Mouse (Mus musculus): ENCODE results near the gene Mal.

The Mal gene

DNA sequence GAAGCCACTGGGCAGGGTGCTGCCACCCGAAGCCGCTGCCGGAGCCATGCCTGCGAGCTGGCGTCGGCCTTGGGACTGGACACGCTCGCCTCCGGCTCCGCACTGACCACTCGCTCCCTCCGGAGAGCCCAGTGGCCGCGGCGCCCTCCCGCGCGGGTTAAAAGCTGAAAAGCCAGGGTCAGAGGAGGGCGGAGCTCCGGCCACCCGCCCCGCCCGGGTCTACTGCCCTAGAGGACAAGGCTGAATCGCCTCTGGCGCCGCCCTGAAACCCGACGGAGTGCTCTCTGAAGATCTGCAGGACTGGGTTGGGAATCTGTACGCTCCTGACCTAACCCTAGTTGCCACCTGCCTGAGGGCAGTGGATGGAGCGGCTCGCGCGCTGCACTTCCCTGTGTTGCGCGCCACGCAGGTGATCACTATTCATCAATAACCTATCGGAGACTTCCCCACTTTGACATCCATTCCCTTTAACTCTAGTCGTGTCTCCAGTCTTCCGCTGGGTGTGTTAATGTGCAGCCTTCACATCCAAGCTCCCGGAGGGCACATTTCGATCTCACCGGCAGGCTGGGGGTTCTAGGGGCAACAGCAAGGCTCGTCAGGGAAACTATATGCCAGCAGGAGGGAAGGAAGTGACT is at the start of gene Mal:
Gene Mal, minus strand, starts transcription at position 610 of the 635 bp plus-strand sequence.
- peak; percentile 71 for DNase-seq (ENCODE audit: low read depth, low spot score)

DNA sequence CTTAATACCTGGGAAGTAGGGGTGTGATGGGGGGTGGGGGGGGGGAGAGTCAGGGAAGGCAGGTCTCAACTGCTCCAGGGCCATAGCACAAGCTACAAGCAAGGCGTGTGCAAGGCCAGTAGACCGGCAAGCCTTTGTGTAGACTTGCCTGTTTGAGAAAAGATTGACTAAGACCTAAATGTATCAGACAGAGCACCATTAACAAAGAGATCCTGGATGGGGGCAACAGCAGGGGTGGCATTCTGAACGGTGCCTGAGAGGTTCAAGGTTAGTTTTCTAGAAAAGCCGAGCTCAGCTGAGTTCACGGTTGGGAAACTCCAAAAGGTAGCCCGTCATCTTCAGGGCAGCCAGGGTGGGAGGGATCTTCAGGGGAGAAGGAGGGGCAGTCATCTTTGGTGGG is 48.8 kb upstream of the Mal start:
- no peak for DNase-seq (ENCODE audit: low read depth, low spot score)

DNA sequence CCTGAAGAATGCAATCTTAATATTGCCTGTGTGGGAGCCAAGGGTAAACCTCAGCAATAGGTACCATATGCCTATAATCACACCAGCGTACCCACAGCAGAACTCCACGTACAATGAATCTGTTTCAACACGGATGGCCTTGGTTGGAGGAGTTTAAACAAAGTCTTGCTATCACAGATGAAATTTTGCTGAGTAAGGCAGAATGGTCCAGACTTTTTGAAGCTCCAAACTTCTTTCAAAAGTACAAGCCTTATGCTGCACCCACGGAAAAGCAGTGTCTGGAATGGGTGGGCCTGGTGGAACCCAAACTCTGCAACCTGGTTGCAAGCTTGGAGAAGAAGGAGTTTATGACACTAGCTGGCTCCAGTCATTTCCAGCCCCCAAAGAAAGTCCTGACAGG is 32.7 kb upstream of the Mal start:
- DNase-seq (ENCODE audit: low read depth, low spot score) = no peak

DNA sequence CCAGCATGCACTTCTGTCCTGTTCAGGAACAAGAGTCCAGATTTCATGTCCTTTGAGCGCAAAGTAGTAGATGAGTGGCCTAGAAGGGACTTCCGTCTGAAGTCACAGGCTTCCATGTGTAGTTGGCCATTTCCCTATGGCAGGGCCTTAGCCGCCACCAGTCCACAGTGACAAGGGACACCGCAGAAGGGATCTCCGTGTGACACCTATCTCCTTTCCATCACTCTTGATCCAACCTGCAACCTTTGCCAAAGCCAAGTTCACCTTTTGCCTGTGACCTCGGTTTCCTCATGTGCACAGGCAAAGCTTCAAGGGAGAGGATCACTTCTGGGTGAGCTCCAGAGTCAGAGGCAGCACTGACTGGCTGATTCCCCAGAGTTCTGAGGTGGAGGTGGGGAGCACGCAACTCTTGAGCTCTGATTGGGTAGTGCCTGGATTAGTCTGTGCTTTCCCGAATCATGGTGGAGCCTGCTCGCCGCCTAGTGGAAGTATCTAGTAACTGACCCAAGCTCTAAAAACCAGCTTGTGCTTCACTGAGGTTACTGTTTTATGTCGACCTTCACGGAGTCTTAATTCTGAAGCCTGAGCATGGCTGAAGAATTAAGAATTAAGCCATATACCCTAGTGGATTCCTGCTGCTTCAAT is 27.3 kb upstream of the Mal start:
- DNase-seq (ENCODE audit: low read depth, low spot score) = peak; percentile 90

DNA sequence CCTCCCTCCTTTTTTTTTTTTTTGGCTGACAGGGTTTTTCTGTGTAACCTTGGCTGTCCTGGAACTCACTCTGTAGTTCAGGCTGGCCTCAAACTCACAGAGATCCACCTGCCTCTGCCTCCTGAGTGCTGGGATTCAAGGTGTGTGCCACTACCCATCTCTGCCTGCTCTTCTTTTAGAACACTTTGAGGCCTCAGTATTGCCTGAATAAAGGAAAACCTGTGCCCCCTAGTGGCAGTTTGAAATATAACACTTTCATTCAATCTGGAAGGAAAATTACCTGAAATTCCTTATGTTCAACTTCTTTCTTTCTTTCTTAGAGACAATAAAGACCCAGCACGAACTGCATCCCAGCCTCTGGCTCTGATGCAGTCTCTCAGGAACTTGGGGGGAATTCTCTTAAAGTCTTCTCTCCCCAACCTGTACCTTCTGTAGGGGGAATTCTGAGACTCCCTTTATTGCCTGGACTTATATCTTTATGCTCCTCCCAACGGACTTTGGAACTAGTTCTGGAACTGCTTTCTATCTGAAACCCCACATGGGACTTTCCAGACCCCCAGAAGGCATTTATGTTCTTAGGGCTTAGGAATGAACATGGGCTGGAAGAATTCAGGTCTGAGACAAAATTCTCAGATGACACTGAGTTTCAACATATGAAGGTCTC is 11.5 kb upstream of the Mal start:
- DNase-seq (ENCODE audit: low read depth, low spot score) = peak; percentile 56

DNA sequence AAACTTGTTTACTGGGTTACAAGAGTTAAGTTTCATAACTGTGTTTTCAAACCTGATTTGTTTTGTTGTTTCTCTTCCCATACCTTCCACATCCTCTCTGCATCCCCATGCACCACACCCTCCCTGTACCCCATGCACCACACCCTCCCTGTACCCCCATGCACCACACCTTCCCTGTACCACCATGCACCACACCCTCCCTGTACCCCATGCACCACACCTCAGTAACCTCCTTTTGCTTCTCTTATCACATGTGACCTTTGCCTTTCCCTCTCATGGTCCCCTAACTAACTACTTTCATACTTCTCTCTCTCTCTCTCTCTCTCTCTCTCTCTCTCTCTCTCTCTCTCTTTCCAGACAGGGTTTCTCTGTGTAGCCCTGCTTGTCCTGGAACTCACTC is 10.5 kb upstream of the Mal start:
- DNase-seq (ENCODE audit: low read depth, low spot score) = no peak

DNA sequence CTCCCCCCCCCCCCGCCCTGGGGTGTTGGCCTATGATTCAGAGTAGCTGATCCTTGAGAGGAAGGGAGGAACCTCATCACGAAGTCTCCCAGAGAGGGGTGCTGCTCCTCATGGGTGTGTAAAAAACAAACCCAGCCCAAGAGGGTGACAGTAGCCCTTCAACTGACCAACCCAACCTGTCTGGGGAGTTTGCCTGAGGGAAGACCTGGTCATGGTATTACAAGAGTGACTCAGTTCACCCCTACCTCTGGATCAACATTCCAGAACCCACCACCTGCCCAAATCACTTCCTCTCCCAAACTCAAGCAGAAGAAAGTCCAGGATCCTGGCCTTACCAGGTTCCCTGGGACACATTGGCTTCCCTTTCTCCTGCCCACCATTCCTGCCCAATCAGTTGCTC is 6.2 kb upstream of the Mal start:
- DNase-seq (ENCODE audit: low read depth, low spot score) = no peak

DNA sequence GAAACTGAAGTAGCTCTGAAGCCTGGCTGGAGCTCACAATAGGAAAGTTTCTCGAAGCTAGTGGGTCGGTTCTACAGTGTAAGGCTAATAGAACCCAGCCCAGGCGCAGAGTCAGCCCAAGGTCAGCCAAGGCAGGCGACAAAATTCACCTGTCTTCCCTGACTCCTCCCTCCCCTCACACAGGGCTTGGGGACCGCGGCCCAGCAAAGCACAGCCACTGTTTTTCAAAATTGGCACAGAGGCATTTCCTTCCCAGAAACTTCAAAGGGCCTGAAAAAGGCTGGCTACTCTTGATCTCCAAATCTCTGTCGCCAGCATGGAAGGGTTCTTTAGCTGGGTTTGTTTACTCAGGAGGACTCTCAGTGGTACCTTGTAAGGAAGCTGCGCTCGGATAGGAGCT is 1.1 kb downstream of the Mal start:
- DNase-seq (ENCODE audit: low read depth, low spot score) = no peak

DNA sequence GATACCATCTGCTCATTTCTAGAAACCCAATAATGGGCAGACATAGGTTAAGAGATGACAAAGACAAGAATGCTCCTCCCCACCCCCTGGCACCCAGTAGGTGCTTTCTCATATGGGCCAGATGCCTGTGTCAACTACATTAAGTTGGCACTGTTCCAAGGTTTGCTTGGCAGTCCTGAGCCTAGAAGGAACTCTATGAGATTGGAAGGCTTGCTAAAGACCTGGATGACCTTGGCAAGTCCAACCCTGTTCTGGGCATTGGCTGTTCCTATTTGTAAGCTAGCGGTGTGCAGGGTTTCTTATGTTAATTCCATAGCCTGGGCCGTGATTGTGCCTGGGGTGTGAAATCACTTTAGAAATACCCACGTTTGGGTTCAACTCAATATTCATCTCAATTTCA is 1.7 kb downstream of the Mal start:
- DNase-seq (ENCODE audit: low read depth, low spot score) = no peak

DNA sequence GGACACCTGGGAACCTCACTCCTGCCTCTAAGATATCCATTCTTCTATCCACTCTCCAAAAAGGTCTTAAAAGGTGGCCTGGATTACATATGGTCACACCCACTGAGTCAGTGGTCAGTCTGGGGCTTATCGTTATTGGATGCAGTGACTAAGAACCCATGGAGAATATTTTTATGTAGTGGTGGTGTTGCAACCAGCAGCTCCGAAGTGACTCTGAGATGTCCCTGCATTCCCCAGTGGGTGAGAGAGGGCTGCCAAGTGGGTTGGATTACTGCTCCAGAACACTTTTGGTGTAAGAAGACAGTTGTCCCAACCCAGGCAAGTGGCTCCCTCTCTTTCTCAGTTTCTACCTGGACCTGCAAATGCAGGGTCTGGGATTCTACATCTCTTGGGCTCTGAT is 3.7 kb downstream of the Mal start:
- no peak for DNase-seq (ENCODE audit: low read depth, low spot score)

DNA sequence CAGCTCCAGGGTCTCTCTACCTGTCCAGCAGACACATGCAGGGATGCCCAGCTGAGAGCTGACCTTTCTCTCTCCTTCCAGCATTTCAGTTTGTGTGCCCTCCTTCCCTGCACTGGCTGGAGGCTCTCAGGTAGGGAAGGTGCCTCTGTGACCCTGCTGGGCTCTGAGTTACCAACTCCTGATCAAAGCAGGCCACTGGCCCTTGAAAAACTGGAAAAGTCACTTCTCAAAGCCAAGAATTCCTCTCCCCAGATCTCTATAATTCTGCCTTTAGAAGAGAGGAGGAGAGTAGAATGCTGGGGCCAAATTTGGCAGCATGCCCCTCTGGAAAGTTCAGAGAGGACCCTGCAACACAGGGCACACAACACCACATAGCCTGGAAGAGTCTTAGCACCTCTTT is 4.2 kb downstream of the Mal start:
- DNase-seq (ENCODE audit: low read depth, low spot score) = no peak

DNA sequence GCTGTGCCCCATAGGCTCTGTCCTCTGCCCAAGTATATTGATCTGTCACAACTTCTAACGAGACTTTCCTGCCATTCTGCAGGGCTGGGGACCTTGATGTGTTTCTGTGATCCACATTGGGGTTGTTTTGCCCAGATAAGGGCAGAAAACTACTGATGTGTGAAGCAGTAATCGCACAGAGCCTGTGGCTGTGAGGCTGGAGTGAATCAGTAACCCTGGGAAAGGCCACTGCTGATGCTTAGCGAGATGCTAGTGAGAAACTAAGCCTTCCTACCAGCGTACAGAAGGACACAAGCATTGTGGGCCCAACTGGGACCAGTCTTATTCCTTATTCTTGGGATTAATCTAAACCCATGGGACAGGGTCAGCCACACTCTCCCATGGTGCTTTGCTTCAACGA is 4.9 kb downstream of the Mal start:
- no peak for DNase-seq (ENCODE audit: low read depth, low spot score)

DNA sequence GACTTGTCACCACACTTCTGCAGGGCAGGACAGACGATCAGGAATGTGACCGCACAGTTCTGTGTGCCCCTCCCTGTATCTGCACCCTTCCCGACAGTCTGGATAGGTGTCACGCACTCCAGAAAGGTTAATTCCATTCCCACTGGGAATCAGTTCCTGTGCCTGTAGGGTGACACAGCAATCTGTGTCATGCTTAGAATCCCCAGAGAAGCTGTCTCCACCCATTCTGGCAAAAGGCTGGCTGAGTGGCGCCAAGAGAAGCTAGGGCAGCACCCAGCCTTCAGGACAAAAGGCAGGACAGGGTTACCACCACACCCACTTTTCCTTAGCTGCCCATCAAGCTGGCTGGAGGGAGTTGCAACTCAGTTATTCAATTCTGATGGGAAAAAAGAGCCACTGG is 6.6 kb downstream of the Mal start:
- peak; percentile 47 for DNase-seq (ENCODE audit: low read depth, low spot score)

DNA sequence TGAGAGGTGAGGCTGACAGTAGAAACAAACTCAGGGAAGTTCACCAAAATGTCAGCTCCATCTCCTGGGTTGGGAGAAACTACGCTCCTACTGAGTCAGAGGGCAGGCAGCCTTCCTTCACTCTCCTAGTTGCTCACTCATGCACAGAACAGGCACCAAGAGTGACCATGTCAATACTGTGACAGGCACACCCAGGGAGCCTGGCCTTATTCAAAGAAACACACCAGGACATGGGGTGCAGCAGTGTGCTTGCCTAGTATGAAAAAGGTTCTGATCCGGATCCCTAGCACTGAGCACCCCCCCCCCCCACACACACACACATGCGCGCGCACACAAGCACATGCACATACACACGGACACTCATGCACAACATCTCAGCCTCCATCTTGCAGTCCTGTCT is 8.3 kb downstream of the Mal start:
- DNase-seq (ENCODE audit: low read depth, low spot score) = no peak

DNA sequence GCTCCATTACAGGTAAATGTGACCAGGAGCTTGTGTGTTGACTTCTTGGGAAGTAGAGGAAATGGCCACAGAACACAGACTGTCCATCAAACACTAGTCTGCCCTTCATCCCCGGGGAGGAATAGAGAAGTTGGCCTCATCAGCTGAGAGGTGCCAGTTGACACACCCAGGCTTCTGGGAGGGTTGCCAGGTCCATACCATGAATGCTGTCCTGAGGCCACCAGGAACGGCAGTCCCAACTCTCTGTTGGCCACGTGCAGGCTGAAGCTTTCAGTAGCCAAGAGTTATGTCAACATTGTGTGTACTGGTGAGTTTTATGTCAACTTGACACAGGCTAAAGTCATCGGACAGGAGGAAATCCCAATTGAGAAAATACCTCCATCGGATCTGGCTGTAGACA is 9.6 kb downstream of the Mal start:
- no peak for DNase-seq (ENCODE audit: low read depth, low spot score)

DNA sequence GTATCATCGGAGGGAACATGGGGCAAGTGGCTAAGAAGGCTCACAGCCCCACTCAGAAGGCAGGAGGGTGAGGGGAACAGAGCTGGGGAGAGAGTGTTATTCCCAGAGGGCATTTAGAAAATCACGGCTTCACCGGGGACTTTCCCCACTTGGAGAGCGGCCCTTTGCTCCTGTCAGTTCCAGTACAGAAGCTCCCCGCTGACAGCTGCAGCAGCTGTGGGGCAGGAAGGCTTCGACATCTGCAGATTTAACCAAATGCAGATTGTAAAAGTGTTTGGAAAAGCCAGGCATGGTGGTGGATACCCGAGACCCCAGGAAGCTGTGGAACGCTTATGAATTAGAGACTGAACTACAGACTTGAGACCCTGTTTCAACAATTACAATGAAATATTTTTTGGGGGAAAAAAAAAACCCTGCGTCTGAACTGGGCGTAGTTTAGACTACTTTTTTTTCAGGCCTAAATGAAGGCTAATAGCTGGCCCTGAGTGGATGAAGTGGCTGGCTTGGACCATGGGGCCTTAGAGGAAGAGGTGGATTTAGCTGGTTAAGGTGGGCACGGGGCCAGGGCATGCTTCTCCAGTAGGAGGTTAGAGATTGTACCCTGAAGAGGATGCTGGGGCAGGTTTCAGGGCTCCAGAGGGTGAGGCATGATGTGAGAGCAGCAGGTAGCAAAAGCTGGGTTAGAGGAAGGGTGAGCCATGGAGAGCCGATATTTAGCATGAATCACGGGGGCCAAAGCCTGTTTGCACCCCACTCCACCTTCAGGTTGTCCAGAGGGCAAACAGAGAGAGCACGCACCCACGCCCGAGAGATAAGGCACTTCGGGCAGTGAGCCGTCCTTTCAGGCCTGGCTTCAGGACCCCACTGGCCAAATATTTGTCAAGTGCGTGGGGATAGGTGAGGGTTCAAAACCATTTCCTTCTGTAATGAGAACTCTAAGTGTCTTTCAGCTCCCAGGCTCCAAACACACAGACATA is 12.5 kb downstream of the Mal start:
- peak; percentile 8 for DNase-seq (ENCODE audit: low read depth, low spot score)

DNA sequence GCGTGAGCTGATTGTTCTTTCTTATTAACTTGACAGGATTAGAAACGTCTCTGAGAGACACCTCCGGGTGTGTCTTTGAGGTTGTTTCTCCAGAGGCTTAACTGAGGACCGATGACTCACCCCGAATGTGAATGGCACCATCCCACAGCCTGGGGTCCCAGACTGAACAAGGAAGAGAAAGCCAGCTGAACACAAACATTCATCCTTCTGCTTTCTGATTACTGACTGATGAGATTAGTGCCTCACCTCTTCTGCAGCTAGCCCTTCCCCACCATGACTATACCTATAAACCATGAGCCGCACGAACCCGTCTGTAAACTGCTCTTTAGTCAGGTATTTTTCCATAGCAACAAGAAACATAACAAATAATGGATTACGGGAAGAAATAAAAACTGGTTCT is 17.5 kb downstream of the Mal start:
- DNase-seq (ENCODE audit: low read depth, low spot score) = no peak

DNA sequence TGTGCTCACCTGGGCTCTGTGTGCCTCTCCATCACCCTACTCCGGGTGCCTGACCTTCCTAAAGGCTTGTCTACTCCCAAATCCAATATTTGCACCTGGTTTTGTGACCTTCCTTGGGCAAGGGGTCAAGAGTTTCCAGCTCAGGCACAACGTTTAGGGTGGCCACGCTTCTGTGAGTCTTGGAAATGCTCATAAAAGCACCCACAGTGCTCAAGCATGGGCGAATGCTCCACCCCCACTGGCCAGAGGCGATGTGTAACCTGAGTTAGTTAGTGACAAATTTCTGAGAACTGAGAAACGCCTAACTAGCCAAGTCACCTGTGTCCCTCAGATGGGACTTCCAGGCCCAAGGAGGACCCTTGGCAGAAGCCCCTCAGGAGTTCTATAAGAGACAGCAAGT is 20.9 kb downstream of the Mal start:
- DNase-seq (ENCODE audit: low read depth, low spot score) = no peak

DNA sequence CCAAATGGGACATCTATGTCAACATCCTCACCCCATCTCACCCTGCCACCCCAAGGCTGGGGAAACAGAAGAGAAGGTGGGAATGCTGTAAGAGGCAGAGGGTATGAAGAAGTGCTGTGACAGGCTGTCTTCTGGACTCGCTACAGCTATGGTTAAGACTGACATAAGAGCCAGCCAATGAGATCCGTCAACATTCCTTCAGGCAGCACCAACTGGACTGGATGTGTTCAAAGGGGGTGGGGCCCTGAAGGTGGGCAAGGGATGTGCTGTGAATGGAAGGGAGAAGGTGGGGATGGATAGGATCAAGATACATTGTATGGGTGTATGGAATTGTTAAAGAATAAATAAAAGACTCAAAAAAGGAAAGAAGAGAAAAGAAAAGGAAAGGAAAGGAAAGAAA is 23.9 kb downstream of the Mal start:
- no peak for DNase-seq (ENCODE audit: low read depth, low spot score)

DNA sequence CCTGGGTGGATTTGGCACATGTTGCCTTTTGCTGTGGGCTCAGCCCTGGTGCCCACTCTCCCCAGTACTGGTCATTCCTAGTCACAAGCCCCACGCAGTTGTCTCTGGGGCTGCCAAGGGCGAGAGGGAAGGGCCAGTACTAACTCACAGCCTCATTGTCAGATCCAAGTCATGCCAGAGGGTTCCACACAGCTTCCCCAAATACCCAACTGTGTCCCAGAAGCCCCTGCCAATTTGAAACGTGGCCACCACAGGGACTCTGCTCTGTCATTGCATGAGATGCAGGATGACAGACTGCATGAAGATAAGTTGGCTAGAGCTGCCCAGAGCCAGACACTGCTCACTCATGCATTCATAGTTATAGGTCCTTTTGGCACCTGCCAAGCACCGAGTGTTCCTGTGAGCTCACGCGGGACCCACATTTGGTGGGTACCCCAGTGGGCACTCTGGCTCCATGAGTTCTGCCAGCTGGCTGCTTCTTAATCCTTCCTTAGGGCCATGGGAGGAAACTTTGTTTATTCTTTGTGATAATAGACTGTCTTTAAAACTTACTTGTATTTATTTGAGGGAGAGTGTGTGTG is 28.4 kb downstream of the Mal start:
- DNase-seq (ENCODE audit: low read depth, low spot score) = peak; percentile 74

DNA sequence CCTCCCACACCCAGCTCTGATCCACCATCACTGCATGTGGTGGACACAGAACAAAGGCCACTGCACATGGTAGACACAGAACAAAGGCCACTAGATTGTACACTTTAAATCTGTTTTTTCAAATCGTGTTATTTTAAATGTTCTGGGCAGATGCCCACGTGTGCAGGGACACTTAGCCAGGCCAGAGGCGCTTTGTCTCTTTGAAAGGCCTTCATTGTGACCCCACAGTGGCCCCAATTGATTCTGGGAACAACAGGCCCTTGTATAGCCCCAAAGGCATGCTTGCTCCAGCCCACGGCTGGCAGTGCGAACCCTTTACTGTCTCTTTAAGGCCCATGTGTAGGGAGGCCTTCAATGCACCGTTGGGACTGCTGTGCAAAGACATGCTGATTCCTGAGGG is 29.1 kb downstream of the Mal start:
- peak; percentile 94 for DNase-seq (ENCODE audit: low read depth, low spot score)

DNA sequence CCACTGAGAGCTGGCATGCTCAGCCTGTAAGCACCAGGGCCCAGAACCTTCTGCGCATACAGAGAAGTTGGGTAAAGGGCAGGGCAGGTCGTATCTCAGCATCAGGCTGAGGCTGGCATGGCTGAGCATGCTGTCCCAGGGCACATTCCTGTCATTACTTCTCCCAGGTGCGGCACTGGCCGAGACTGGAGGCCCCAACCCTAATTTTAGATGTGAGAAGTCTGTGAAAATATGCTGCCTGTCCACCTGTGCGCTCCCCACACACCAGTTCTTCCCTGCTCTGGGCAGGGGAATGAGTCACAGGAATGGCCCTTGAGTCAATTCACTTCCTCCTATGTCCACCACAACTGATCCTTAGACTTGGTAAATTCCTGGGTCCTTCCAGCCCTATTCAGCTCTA is 30.8 kb downstream of the Mal start:
- no peak for DNase-seq (ENCODE audit: low read depth, low spot score)
